Mouse (Mus musculus) liver, adult 2 months (tissue): ENCODE data around the gene Susd1.

Experiments
- CTCF ChIP-seq: fragments of 200-500 bp; IDR thresholded peaks from 2 replicates; pipeline ENCODE4 v1.5.1; 2011; ENCODE audit warnings: low read depth, low read length, control low read depth
- POLR2A ChIP-seq: fragments of 200-500 bp; IDR thresholded peaks from 2 replicates; pipeline ENCODE4 v1.6.1; 2011; ENCODE audit warnings: low read length, control low read depth; ENCODE audit not compliant: insufficient read depth; ENCODE audit errors: extremely low read depth

DNA sequence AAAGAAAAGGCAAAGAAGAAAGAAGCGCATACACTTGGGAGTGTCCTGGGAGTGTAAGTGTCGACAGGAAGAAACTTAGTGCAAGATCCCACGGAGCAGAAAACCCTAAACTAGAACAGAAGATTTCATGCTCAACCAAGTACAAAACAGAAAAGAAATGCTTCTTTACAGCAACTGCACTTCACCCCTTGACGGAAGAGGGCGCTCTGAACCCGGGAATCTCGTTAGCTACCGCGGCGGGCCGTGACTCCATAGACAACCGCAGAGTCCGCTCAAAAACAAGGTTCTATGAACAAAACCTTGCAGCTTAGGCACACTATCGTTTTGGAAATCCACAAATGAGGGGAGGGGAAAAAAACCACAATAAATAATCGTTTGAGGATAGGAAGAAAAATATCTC lies 77.7 kb downstream of the Susd1 start:
- peak; percentile 89 for TF ChIP-seq CTCF
- TF ChIP-seq POLR2A = no peak
